Mouse (Mus musculus) lung, postnatal 0 days (tissue): Measurements from ENCODE around the gene Pms1.
"Not testable (repeated sequence)": the region's sequence is repeated elsewhere in the genome, so short reads cannot be mapped to it uniquely, and the experiment has no call there.

Experiments
- CTCF ChIP-seq: IDR thresholded peaks from 2 replicates; pipeline ENCODE4 v1.5.1; 2016; ENCODE audit warnings: antibody characterized with exemption, mild to moderate bottlenecking
- EP300 ChIP-seq: IDR thresholded peaks from 2 replicates; pipeline ENCODE4 v1.6.1; 2016; ENCODE audit warnings: antibody characterized with exemption, mild to moderate bottlenecking, control low read depth

DNA sequence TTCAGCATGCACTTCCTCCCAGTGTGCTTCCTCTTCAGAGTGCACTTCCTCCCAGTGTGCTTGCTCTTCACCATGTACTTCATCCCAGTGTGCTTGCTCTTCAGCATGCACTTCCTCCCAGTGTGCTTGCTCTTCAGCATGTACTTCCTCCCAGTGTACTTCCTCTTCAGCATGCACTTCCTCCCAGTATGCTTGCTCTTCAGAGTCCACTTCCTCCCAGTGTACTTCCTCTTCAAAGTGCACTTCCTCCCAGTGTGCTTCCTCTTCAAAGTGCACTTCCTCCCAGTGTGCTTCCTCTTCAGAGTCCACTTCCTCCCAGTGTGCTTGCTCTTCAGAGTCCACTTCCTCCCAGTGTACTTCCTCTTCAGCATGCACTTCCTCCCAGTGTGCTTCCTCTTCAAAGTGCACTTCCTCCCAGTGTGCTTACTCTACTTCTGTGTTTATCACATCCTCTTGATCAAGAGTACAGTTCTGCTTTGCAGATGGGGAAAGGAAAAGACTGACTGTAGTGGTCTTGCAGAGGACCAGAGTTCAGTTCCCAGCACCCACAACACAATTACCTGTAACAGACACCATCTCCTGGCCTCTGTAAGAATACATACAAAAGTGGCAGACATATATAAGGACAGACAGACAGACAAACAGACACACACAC lies 31.7 kb downstream of the Pms1 start:
- not testable (repeated sequence) for TF ChIP-seq CTCF, EP300
